Mouse (Mus musculus) C2C12 (cell line): ENCODE measurements at regions not wholly inside any gene's neighbourhood (a gene's known extent, or its start where the extent isn't known, plus 50 kb on each side); places are given as distances from the start of the nearest gene placed in this dataset.

Source experiments
- CTCF ChIP-seq: IDR thresholded peaks from one replicate; pipeline ENCODE4 v1.5.1; 2011; ENCODE audit not compliant: control insufficient read depth, insufficient read depth, insufficient read length
- FOSL1 ChIP-seq: IDR thresholded peaks from one replicate; pipeline ENCODE4 v1.8.0; 2011; ENCODE audit warnings: mild to moderate bottlenecking, low read length; ENCODE audit not compliant: poor library complexity, insufficient read depth, severe bottlenecking
- MAX ChIP-seq: IDR thresholded peaks from one replicate; pipeline ENCODE4 v1.6.1; 2011; ENCODE audit warnings: mild to moderate bottlenecking, control low read depth
- MYOD1 ChIP-seq: IDR thresholded peaks from one replicate; pipeline ENCODE4 v1.6.1; 2011; ENCODE audit warnings: low read depth; ENCODE audit not compliant: control insufficient read depth, insufficient read length
- MYOG ChIP-seq: IDR thresholded peaks from one replicate; pipeline ENCODE4 v1.6.1; 2011; ENCODE audit not compliant: control insufficient read depth, insufficient read length; ENCODE audit errors: extremely low read depth
- USF1 ChIP-seq: IDR thresholded peaks from one replicate; pipeline ENCODE4 v1.6.1; 2011; ENCODE audit warnings: low read depth, mild to moderate bottlenecking, control low read depth, moderate library complexity

DNA sequence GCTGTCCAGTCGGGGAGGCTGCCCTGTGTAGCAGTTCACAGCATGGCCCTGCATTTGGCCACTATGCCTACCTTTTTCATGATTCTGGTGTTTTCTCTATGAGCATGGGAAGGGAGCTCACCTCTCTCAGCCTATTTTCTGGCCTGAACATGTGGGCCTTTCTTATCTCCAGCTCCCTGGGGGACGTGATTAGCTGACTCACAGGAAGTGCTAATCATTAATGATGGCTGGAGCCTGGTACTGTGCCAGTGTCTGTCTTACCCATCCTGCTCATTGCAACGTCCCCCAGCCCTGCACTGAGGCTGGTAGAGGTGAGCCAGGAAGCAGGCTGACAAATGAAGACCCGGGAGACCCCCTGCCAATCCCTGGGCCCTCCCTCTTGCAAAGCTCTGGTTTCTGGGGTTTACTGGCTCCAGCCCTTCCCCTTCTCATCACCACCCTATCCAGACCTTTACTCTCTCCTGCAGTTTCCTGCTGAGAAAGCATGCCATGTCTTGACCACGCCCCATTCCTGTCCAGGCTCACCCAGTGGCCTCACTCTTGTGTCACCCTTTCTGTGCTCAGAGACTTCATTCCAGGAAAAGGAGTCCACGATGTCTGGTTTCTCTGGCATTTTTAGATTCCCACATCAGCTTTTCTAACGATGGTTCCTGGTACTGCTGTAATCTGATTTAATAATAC, 219.8 kb downstream of the Tex36 start:
- TF ChIP-seq MYOG (no peak), CTCF (no peak), MAX (no peak), USF1 (no peak), MYOD1 (no peak), FOSL1 (no peak)
